Mouse (Mus musculus): ENCODE data around the gene Nlrp10. TPM values are rescaled to one million over a fixed set of nuclear protein-coding genes. Genes with fewer than 3 reads are reported as not detected.
A peak's percentile ranks its signal among the peaks of the same experiment; 100 is the strongest.

Nlrp10 gene
- 0.27 and 0.31 TPM in 2 replicates for polyA plus RNA-seq (2015; fragmentation: Nextera tagmentation; extraction: Ambion mirVana)

DNA sequence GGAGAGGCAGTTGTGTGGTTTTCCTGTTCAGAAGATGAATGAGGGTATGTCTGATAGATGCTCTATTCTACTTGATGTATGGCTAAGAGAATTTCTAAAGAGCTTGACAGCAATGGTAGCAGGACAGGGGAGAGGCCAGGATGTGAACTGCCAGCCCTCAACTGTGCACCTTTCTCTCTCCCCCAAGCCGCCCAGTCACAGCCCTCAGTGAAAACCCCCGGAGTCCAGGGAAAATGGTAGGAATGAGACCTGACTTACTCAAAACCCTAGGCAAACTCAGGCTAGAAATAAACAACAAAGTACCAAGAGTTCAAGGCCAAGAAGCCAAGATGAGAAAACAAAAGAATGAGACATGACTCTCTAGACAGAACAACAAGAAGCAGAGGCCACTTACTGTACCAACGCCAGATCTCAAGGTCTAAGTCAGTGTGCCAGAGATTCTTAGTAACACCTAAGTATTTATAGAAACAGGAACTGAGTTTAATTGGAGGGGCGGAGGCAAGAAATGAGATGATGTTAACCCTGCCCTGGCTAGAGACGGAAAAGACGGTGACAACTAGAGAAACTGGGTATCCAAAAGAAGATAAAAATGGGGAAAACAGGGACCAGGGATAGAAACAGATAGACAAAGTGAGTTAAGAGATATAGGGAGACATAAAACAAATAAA lies at the start of gene Nlrp10:
TSS of gene Nlrp10 (minus strand) at position 453 of the 668 bp plus-strand sequence.
- Histone ChIP-seq H3K4me3 (ENCODE audit: low read depth, low read length) (no peak within 1 kb of the TSS), H3K36me3 (ENCODE audit: insufficient read depth, low read length) (no peaks in the 10 kb centered on the region), H3K4me2 (replicated peaks; ENCODE audit: low read depth, low read length) (no peak within 1 kb of the TSS), H3K9ac (replicated peaks; ENCODE audit: low read depth) (no peak within 1 kb of the TSS), H3K27ac (ENCODE audit: low read length) (no peak within 1 kb of the TSS), H3K4me1 (ENCODE audit: insufficient read depth, low read depth, low read length) (peaks cover 2% of the 10 kb centered on the region; the same call in 1 of the 2 replicates), H3K27me3 (replicated peaks; ENCODE audit: insufficient read depth, low read length) (no peaks in the 10 kb centered on the region), H3K9me3 (ENCODE audit: low read length) (no peaks in the 10 kb centered on the region)
- WGBS: 46% methylated on average over 6 of the region's 6 CpGs
- DNase-seq (ENCODE audit: low spot score) (no peak), ATAC-seq (no peak)
- no peak for TF ChIP-seq EP300 (IDR thresholded peaks at IDR 0.05)
- no peak for TF ChIP-seq CTCF (IDR thresholded peaks at IDR 0.05)

DNA sequence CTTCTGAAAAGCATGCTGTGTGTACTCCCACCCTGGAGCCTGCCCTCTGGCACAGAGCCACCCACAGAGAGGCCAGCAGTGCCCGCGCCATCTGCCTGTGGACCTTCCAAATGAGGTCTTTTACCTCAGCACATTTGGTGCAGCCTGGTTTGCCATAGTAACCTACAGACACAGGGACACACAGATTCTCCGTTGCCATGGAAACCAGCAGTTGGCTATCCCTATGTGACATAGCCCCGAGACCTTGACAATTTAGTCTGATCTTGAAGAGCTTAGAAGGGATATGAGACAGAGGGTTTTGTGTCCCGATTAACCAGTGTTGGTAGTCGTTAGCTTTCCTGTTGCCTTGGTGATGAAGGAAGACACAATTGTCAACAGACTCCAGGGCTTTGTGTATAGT lies 42.3 kb upstream of the Nlrp10 start:
- H3K4me1 ChIP-seq (ENCODE audit: insufficient read depth, low read depth, low read length): no peaks in the 10 kb centered on the region
- no peak overlapping the region for H3K4me2 ChIP-seq (replicated peaks; ENCODE audit: low read depth, low read length)
- H3K9ac ChIP-seq (replicated peaks; ENCODE audit: low read depth): no peak overlapping the region
- no peaks in the 10 kb centered on the region for H3K27me3 ChIP-seq (replicated peaks; ENCODE audit: insufficient read depth, low read length)
- WGBS: 49% methylated on average over 6 of the region's 6 CpGs
- no peaks in the 10 kb centered on the region for H3K36me3 ChIP-seq (ENCODE audit: insufficient read depth, low read length)
- no peak overlapping the region for H3K4me3 ChIP-seq (ENCODE audit: low read depth, low read length)
- no peak for DNase-seq (ENCODE audit: low spot score)
- no peak for ATAC-seq
- no peaks in the 10 kb centered on the region for H3K9me3 ChIP-seq (ENCODE audit: low read length)
- no peak overlapping the region for H3K27ac ChIP-seq (ENCODE audit: low read length)
- TF ChIP-seq CTCF (IDR thresholded peaks at IDR 0.05) (no peak), EP300 (IDR thresholded peaks at IDR 0.05) (no peak)

DNA sequence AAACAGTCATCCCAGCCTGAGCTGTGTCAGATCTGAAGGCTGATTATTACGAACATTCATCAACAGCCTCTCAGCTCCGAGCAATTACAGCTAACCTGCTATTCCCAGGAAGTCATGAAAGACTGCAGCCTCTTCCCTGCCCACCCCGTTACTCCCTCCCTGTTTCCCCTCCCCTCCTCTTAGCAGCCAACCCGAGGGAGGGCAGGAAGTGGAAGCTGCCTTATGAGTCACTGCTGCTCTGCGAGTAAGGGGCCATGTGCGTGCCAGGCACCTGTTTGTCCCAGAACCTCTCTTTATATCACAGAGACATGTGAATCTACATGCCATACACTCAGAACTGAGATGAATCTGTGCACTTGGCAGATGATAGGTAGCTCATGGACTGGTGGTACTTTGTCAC lies 38.2 kb upstream of the Nlrp10 start:
- H3K9me3 ChIP-seq (ENCODE audit: low read length): no peaks in the 10 kb centered on the region
- TF ChIP-seq EP300 (IDR thresholded peaks at IDR 0.05) (no peak), CTCF (IDR thresholded peaks at IDR 0.05) (no peak)
- no peaks in the 10 kb centered on the region for H3K4me1 ChIP-seq (ENCODE audit: insufficient read depth, low read depth, low read length)
- no peaks in the 10 kb centered on the region for H3K27me3 ChIP-seq (replicated peaks; ENCODE audit: insufficient read depth, low read length)
- peak; percentile 42; the same call in 1 of the 2 replicates for ATAC-seq
- peak; percentile 40 for DNase-seq (ENCODE audit: low spot score)
- 28% methylated on average over 6 of the region's 6 CpGs for WGBS
- H3K4me2 ChIP-seq (replicated peaks; ENCODE audit: low read depth, low read length): no peak overlapping the region
- H3K27ac ChIP-seq (ENCODE audit: low read length): no peak overlapping the region
- no peak overlapping the region for H3K9ac ChIP-seq (replicated peaks; ENCODE audit: low read depth)
- H3K36me3 ChIP-seq (ENCODE audit: insufficient read depth, low read length): no peaks in the 10 kb centered on the region
- no peak overlapping the region for H3K4me3 ChIP-seq (ENCODE audit: low read depth, low read length)

DNA sequence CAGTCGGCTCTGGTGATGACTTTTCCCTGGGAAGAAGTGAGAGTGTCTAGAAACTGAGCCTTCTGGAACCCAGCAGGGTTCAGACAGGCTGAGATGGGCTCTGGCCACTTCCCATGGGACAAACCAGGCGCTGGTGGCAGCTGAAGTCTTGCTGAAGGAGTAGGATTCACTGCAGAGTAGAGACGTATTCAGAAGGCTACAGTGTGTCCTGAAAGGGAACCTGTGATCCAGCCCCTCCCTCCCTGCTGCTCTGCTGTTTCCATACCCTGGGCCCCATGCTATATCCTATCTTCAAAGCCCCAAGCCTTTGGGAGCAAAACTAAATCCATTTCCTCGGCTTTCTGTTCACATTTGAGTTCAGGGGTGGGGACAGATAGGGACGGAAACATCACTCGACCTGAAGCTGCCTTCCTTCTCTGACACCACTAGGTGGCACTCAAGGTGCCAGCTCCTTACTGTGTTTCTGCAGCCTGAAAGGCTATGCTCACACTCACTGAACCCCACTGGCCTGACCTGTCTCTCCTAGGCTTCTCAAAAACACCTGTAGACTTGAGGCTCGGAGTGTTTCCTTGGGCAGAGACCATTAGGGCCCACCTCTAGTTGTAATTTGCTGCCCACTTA lies 36.9 kb upstream of the Nlrp10 start:
- no peak for TF ChIP-seq EP300 (IDR thresholded peaks at IDR 0.05)
- TF ChIP-seq CTCF (IDR thresholded peaks at IDR 0.05): peak; percentile 89
- Histone ChIP-seq H3K9ac (replicated peaks; ENCODE audit: low read depth) (no peak overlapping the region), H3K4me3 (ENCODE audit: low read depth, low read length) (no peak overlapping the region), H3K36me3 (ENCODE audit: insufficient read depth, low read length) (no peaks in the 10 kb centered on the region), H3K27me3 (replicated peaks; ENCODE audit: insufficient read depth, low read length) (no peaks in the 10 kb centered on the region), H3K4me2 (replicated peaks; ENCODE audit: low read depth, low read length) (no peak overlapping the region), H3K27ac (ENCODE audit: low read length) (no peak overlapping the region), H3K9me3 (ENCODE audit: low read length) (no peaks in the 10 kb centered on the region), H3K4me1 (ENCODE audit: insufficient read depth, low read depth, low read length) (no peaks in the 10 kb centered on the region)
- WGBS: 23% methylated on average over 7 of the region's 7 CpGs
- DNase-seq (ENCODE audit: low spot score) (peak; percentile 72), ATAC-seq (peak; percentile 54)

DNA sequence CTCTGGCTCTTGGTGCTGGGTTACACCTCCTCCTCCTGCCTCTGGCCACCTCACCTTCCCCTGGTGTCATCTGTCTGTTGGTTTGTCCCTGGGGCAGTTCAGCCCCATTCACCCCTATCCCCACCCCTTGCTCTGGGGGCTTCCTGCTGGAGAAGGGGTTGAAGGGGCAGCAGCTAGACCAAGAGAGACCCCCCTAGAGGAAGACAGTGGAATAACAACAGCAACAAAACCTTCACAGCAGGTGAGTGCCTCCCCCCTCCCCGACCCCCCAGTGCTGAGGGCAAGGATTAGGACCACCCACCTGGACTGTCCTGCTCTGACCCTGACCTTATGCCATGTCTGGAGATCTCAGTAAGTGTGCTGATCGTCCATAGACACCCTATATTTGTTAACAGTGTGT lies 36.0 kb upstream of the Nlrp10 start:
- no peak overlapping the region for H3K4me3 ChIP-seq (ENCODE audit: low read depth, low read length)
- WGBS: 12% methylated on average over 2 of the region's 2 CpGs
- ATAC-seq (no peak), DNase-seq (ENCODE audit: low spot score) (no peak)
- no peaks in the 10 kb centered on the region for H3K9me3 ChIP-seq (ENCODE audit: low read length)
- no peak overlapping the region for H3K27ac ChIP-seq (ENCODE audit: low read length)
- H3K36me3 ChIP-seq (ENCODE audit: insufficient read depth, low read length): no peaks in the 10 kb centered on the region
- H3K4me1 ChIP-seq (ENCODE audit: insufficient read depth, low read depth, low read length): no peaks in the 10 kb centered on the region
- no peak overlapping the region for H3K4me2 ChIP-seq (replicated peaks; ENCODE audit: low read depth, low read length)
- TF ChIP-seq CTCF (IDR thresholded peaks at IDR 0.05): peak; percentile 40
- TF ChIP-seq EP300 (IDR thresholded peaks at IDR 0.05): no peak
- no peaks in the 10 kb centered on the region for H3K27me3 ChIP-seq (replicated peaks; ENCODE audit: insufficient read depth, low read length)
- H3K9ac ChIP-seq (replicated peaks; ENCODE audit: low read depth): no peak overlapping the region

DNA sequence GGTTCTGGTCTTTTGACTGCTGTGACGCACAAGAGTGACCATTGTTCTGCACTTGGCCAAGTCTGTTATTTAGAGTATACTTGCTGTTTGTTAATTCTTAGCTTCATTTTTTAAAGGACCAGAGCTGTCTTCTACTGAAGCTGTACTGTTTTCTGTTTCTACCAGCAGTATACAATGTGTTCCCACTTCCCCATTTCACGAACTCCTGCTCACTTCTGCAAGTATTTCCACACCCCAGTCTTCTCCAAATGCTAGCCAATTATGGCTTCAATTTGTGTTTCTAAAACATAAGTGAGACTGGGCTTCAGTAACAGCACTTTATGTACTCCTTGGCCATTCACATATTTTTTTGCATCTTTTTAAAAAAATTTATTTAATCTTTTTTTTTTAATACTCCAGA lies 27.8 kb upstream of the Nlrp10 start:
- DNase-seq (ENCODE audit: low spot score): no peak
- Histone ChIP-seq H3K4me3 (ENCODE audit: low read depth, low read length) (no peak overlapping the region), H3K4me2 (replicated peaks; ENCODE audit: low read depth, low read length) (no peak overlapping the region), H3K9me3 (ENCODE audit: low read length) (no peaks in the 10 kb centered on the region), H3K9ac (replicated peaks; ENCODE audit: low read depth) (no peak overlapping the region), H3K36me3 (ENCODE audit: insufficient read depth, low read length) (no peaks in the 10 kb centered on the region), H3K27ac (ENCODE audit: low read length) (no peak overlapping the region), H3K27me3 (replicated peaks; ENCODE audit: insufficient read depth, low read length) (no peaks in the 10 kb centered on the region), H3K4me1 (ENCODE audit: insufficient read depth, low read depth, low read length) (no peaks in the 10 kb centered on the region)
- no peak for TF ChIP-seq EP300 (IDR thresholded peaks at IDR 0.05)
- TF ChIP-seq CTCF (IDR thresholded peaks at IDR 0.05): no peak
- 65% methylated on average over 2 of the region's 2 CpGs for WGBS
- no peak for ATAC-seq
